Mouse (Mus musculus): ENCODE measurements around the gene Ptprh.
"Not testable (repeated sequence)": the region's sequence is repeated elsewhere in the genome, so short reads cannot be mapped to it uniquely, and the experiment has no call there.

Ptprh gene

GRCm38 (mm10) chr7:4602969-4603368 is 872 bp downstream of the Ptprh start:
- no peak for DNase-seq (ENCODE audit: low spot score)

- DNase-seq (ENCODE audit: low spot score) = not testable (repeated sequence)
Measured at GRCm38 (mm10) chr7:4597046-4597445, 6.8 kb downstream of the Ptprh start.

- not testable (repeated sequence) for DNase-seq (ENCODE audit: low spot score)
Measured at GRCm38 (mm10) chr7:4581481-4581880, 22.4 kb downstream of the Ptprh start.

GRCm38 (mm10) chr7:4572361-4572760 is 31.5 kb downstream of the Ptprh start:
- not testable (repeated sequence) for DNase-seq (ENCODE audit: low spot score)

- no peak for DNase-seq (ENCODE audit: low spot score)
Measured at GRCm38 (mm10) chr7:4562660-4563059, 41.2 kb downstream of the Ptprh start.

- no peak for DNase-seq (ENCODE audit: low spot score)
Measured at GRCm38 (mm10) chr7:4557167-4557560, 46.7 kb downstream of the Ptprh start.

- DNase-seq (ENCODE audit: low spot score) = peak; percentile 84
Measured at GRCm38 (mm10) chr7:4556256-4557166, 47.3 kb downstream of the Ptprh start.

- peak; percentile 78 for DNase-seq (ENCODE audit: low spot score)
Measured at GRCm38 (mm10) chr7:4547221-4547641, 56.6 kb downstream of the Ptprh start, which contains the start of gene Syt5. TSS of gene Syt5 (minus strand) at chr7:4547541.

- peak; percentile 92 for DNase-seq (ENCODE audit: low spot score)
Measured at GRCm38 (mm10) chr7:4546591-4547131, 57.2 kb downstream of the Ptprh start.

- no peak for DNase-seq (ENCODE audit: low spot score)
Measured at GRCm38 (mm10) chr7:4546050-4546449, 57.8 kb downstream of the Ptprh start.

- DNase-seq (ENCODE audit: low spot score) = no peak
Measured at GRCm38 (mm10) chr7:4542013-4542412, 61.8 kb downstream of the Ptprh start.

- no peak for DNase-seq (ENCODE audit: low spot score)
Measured at GRCm38 (mm10) chr7:4541344-4541743, 62.5 kb downstream of the Ptprh start.

GRCm38 (mm10) chr7:4539019-4539418 is 64.8 kb downstream of the Ptprh start:
- no peak for DNase-seq (ENCODE audit: low spot score)

- DNase-seq (ENCODE audit: low spot score) = no peak
Measured at GRCm38 (mm10) chr7:4537181-4537580, 66.7 kb downstream of the Ptprh start.

GRCm38 (mm10) chr7:4536369-4536768 is 67.5 kb downstream of the Ptprh start:
- no peak for DNase-seq (ENCODE audit: low spot score)

- DNase-seq (ENCODE audit: low spot score) = no peak
Measured at GRCm38 (mm10) chr7:4532005-4532729, 71.7 kb downstream of the Ptprh start, which contains the start of gene Dnaaf3. TSS of gene Dnaaf3 (minus strand) at chr7:4532453.

GRCm38 (mm10) chr7:4530166-4530565 is 73.7 kb downstream of the Ptprh start:
- DNase-seq (ENCODE audit: low spot score) = not testable (repeated sequence)

- DNase-seq (ENCODE audit: low spot score) = no peak
Measured at GRCm38 (mm10) chr7:4527302-4527689, 76.5 kb downstream of the Ptprh start.

- DNase-seq (ENCODE audit: low spot score) = peak; percentile 75
Measured at GRCm38 (mm10) chr7:4526341-4527301, 77.2 kb downstream of the Ptprh start.

- DNase-seq (ENCODE audit: low spot score) = peak; percentile 52
Measured at GRCm38 (mm10) chr7:4524212-4524922, 79.5 kb downstream of the Ptprh start, which contains the start of gene Tnni3. TSS of gene Tnni3 (minus strand) at chr7:4524229.

Measured in layer of hippocampus, adult 11-12 months (tissue).